Mouse (Mus musculus): ENCODE data around the gene Sin3b.

The Sin3b gene

GRCm38 (mm10) chr8:72756031-72756430, 32.9 kb downstream of the Sin3b start:
- DNase-seq, result no peak

GRCm38 (mm10) chr8:72756771-72757390, 33.8 kb downstream of the Sin3b start:
- DNase-seq, result no peak

- DNase-seq, result no peak
Observed at GRCm38 (mm10) chr8:72757426-72758195, 34.5 kb downstream of the Sin3b start.

- DNase-seq, result no peak
Observed at GRCm38 (mm10) chr8:72758310-72758709, 35.2 kb downstream of the Sin3b start.

GRCm38 (mm10) chr8:72760216-72760615, 37.1 kb downstream of the Sin3b start:
- DNase-seq, result no peak

- no peak for DNase-seq
Observed at GRCm38 (mm10) chr8:72761322-72762051, 38.4 kb downstream of the Sin3b start, which contains the start of gene F2rl3. F2rl3 (plus strand) TSS chr8:72761880.

GRCm38 (mm10) chr8:72762306-72762705, 39.2 kb downstream of the Sin3b start:
- DNase-seq, result no peak

- DNase-seq, result no peak
Observed at GRCm38 (mm10) chr8:72765696-72766095, 42.6 kb downstream of the Sin3b start.

- DNase-seq, result no peak
Observed at GRCm38 (mm10) chr8:72766777-72767176, 43.7 kb downstream of the Sin3b start.

GRCm38 (mm10) chr8:72777797-72778196, 54.7 kb downstream of the Sin3b start:
- no peak for DNase-seq

- no peak for DNase-seq
Observed at GRCm38 (mm10) chr8:72780644-72781043, 57.6 kb downstream of the Sin3b start.

GRCm38 (mm10) chr8:72801583-72801982, 78.5 kb downstream of the Sin3b start:
- DNase-seq, result no peak
